Mouse (Mus musculus): Measurements from ENCODE around the gene Olfr1428. TPM values are rescaled to one million over a fixed set of nuclear protein-coding genes. Genes with fewer than 3 reads are reported as not detected.

The Olfr1428 gene
- not detected in 2 replicates for polyA plus RNA-seq (2015; fragmentation: Nextera tagmentation; extraction: Ambion mirVana)

- Histone ChIP-seq H3K4me1 (replicated peaks; ENCODE audit: control insufficient read depth, insufficient read depth, low read length) (no peaks in the 10 kb centered on the region), H3K9me3 (ENCODE audit: control insufficient read depth, low read length) (no peaks in the 10 kb centered on the region), H3K36me3 (ENCODE audit: control insufficient read depth, insufficient read depth) (no peaks in the 10 kb centered on the region), H3K4me2 (ENCODE audit: low read length) (no peak within 1 kb of the TSS), H3K27ac (ENCODE audit: low read length) (no peak within 1 kb of the TSS), H3K9ac (replicated peaks; ENCODE audit: low read depth, low read length) (no peak within 1 kb of the TSS), H3K27me3 (replicated peaks; ENCODE audit: control insufficient read depth, insufficient read depth, low read length) (no peaks in the 10 kb centered on the region), H3K4me3 (replicated peaks; ENCODE audit: low read length) (no peak within 1 kb of the TSS)
- 80% methylated on average over 1 of the region's 1 CpGs for WGBS
- no peak for ATAC-seq
Measured at GRCm38 (mm10) chr19:12115797-12116196, at the start of gene Olfr1428. TSS of gene Olfr1428 (minus strand) at chr19:12115897.

GRCm38 (mm10) chr19:12145452-12145851 is 29.8 kb upstream of the Olfr1428 start:
- Histone ChIP-seq H3K4me3 (replicated peaks; ENCODE audit: low read length) (no peak overlapping the region), H3K36me3 (ENCODE audit: control insufficient read depth, insufficient read depth) (no peaks in the 10 kb centered on the region), H3K9ac (replicated peaks; ENCODE audit: low read depth, low read length) (no peak overlapping the region), H3K4me2 (ENCODE audit: low read length) (no peak overlapping the region), H3K27me3 (replicated peaks; ENCODE audit: control insufficient read depth, insufficient read depth, low read length) (no peaks in the 10 kb centered on the region), H3K9me3 (ENCODE audit: control insufficient read depth, low read length) (no peaks in the 10 kb centered on the region), H3K4me1 (replicated peaks; ENCODE audit: control insufficient read depth, insufficient read depth, low read length) (0 out of 2 replicates have a peak, but pooled peaks cover 2% of the 10 kb centered on the region), H3K27ac (ENCODE audit: low read length) (no peak overlapping the region)
- WGBS, result 85% methylated on average over 3 of the region's 3 CpGs
- 0 out of 2 replicates have a peak, but pooled peaks have one; percentile 49 for ATAC-seq

DNA sequence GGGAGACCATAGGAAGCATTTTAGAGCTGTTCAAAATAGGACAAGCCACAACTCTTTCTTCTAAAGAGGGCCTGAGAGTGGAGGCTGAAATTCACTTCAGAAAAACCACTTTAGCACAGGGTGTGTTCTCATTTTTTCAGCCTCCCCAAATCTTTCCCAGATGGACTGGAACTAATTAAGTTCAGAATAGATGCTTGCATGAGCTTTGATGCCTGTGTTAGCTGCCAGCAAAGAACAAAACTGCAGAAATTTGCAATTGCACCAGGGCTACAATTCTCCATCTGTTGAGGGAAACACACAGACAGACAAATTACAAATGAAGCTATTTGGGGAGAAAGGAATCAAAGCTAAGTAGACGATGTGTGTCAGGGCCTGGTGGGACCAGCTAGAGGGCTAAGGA is 27.7 kb upstream of the Olfr1428 start:
- no peak overlapping the region for H3K9ac ChIP-seq (replicated peaks; ENCODE audit: low read depth, low read length)
- H3K27me3 ChIP-seq (replicated peaks; ENCODE audit: control insufficient read depth, insufficient read depth, low read length), result no peaks in the 10 kb centered on the region
- no peaks in the 10 kb centered on the region for H3K9me3 ChIP-seq (ENCODE audit: control insufficient read depth, low read length)
- no peak overlapping the region for H3K4me3 ChIP-seq (replicated peaks; ENCODE audit: low read length)
- H3K4me2 ChIP-seq (ENCODE audit: low read length), result no peak overlapping the region
- ATAC-seq, result peak; percentile 78
- no peaks in the 10 kb centered on the region for H3K36me3 ChIP-seq (ENCODE audit: control insufficient read depth, insufficient read depth)
- peak overlapping the region; percentile 39; the same call in 1 of the 2 replicates for H3K27ac ChIP-seq (ENCODE audit: low read length)
- 27% methylated on average over 1 of the region's 1 CpGs for WGBS
- 0 out of 2 replicates have a peak, but pooled peaks cover 2% of the 10 kb centered on the region for H3K4me1 ChIP-seq (replicated peaks; ENCODE audit: control insufficient read depth, insufficient read depth, low read length)

DNA sequence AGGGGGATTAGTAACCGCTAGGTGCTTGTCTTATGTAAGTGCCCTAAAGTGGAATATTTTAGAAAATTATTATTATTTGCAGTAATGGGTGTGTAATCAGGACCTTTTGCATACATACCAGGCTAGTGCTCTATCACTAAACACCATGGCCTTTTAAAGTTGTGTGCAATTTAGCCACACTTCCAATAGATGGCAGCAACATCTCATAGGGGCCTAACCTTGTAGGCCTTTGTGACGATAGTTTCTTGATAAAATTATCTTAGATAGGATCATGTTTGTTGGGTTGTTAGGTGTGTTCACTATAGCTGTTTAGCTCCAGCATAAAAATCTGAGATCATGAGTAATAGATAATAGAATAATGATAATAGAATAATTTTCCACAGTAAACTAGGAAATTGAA is 18.6 kb upstream of the Olfr1428 start:
- peak; percentile 50; the same call in 1 of the 2 replicates for ATAC-seq

GRCm38 (mm10) chr19:12123103-12123502 is 7.4 kb upstream of the Olfr1428 start, which contains the start of gene Olfr76:
TSS of gene Olfr76 (minus strand) at chr19:12123203.
- H3K4me1 ChIP-seq (replicated peaks; ENCODE audit: control insufficient read depth, insufficient read depth, low read length), result no peaks in the 10 kb centered on the region
- no peak within 1 kb of the TSS for H3K4me3 ChIP-seq (replicated peaks; ENCODE audit: low read length)
- H3K36me3 ChIP-seq (ENCODE audit: control insufficient read depth, insufficient read depth), result no peaks in the 10 kb centered on the region
- H3K4me2 ChIP-seq (ENCODE audit: low read length), result no peak within 1 kb of the TSS
- H3K9me3 ChIP-seq (ENCODE audit: control insufficient read depth, low read length), result no peaks in the 10 kb centered on the region
- ATAC-seq, result no peak
- no peak within 1 kb of the TSS for H3K9ac ChIP-seq (replicated peaks; ENCODE audit: low read depth, low read length)
- WGBS, result 77% methylated on average over 3 of the region's 3 CpGs
- H3K27ac ChIP-seq (ENCODE audit: low read length), result no peak within 1 kb of the TSS
- H3K27me3 ChIP-seq (replicated peaks; ENCODE audit: control insufficient read depth, insufficient read depth, low read length), result no peaks in the 10 kb centered on the region

More for the DNA sequence above, 18.6 kb upstream of the Olfr1428 start:
- Histone ChIP-seq H3K9me3 (ENCODE audit: control insufficient read depth, low read length) (no peaks in the 10 kb centered on the region), H3K4me1 (replicated peaks; ENCODE audit: control insufficient read depth, insufficient read depth, low read length) (no peaks in the 10 kb centered on the region), H3K9ac (replicated peaks; ENCODE audit: low read depth, low read length) (no peak overlapping the region), H3K4me3 (replicated peaks; ENCODE audit: low read length) (no peak overlapping the region), H3K4me2 (ENCODE audit: low read length) (no peak overlapping the region), H3K27ac (ENCODE audit: low read length) (no peak overlapping the region), H3K27me3 (replicated peaks; ENCODE audit: control insufficient read depth, insufficient read depth, low read length) (no peaks in the 10 kb centered on the region), H3K36me3 (ENCODE audit: control insufficient read depth, insufficient read depth) (no peaks in the 10 kb centered on the region)
- WGBS, result 30% methylated on average over 2 of the region's 2 CpGs

- Histone ChIP-seq H3K36me3 (ENCODE audit: control insufficient read depth, insufficient read depth) (no peaks in the 10 kb centered on the region), H3K27ac (ENCODE audit: low read length) (no peak overlapping the region), H3K4me2 (ENCODE audit: low read length) (no peak overlapping the region), H3K9ac (replicated peaks; ENCODE audit: low read depth, low read length) (no peak overlapping the region), H3K4me1 (replicated peaks; ENCODE audit: control insufficient read depth, insufficient read depth, low read length) (no peaks in the 10 kb centered on the region), H3K9me3 (ENCODE audit: control insufficient read depth, low read length) (no peaks in the 10 kb centered on the region), H3K27me3 (replicated peaks; ENCODE audit: control insufficient read depth, insufficient read depth, low read length) (no peaks in the 10 kb centered on the region), H3K4me3 (replicated peaks; ENCODE audit: low read length) (no peak overlapping the region)
- no peak for ATAC-seq
- WGBS, result 93% methylated on average over 3 of the region's 3 CpGs
Measured at GRCm38 (mm10) chr19:12116464-12116863, 767 bp upstream of the Olfr1428 start.

DNA sequence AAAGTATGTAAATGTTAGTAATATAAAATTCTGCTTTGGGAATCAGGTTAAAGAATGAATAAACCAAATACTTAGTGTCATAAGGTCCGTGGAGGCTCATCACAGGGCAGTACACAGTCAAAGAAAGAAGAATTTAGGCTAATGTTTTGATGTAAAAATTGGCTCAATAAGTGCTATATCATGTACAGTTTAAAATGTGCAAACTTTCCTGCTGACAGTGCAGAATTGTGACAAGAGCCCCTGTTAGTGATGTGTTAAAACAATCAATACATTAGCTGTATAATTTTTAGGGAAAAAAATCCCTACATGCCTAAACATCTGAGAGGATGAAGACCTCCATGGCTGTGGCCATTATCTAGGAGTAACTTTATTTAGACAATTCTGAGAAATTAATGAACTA is 1.9 kb downstream of the Olfr1428 start:
- Histone ChIP-seq H3K9ac (replicated peaks; ENCODE audit: low read depth, low read length) (no peak overlapping the region), H3K4me3 (replicated peaks; ENCODE audit: low read length) (no peak overlapping the region), H3K4me1 (replicated peaks; ENCODE audit: control insufficient read depth, insufficient read depth, low read length) (no peaks in the 10 kb centered on the region), H3K27me3 (replicated peaks; ENCODE audit: control insufficient read depth, insufficient read depth, low read length) (no peaks in the 10 kb centered on the region), H3K9me3 (ENCODE audit: control insufficient read depth, low read length) (no peaks in the 10 kb centered on the region), H3K27ac (ENCODE audit: low read length) (no peak overlapping the region), H3K36me3 (ENCODE audit: control insufficient read depth, insufficient read depth) (no peaks in the 10 kb centered on the region), H3K4me2 (ENCODE audit: low read length) (no peak overlapping the region)
- ATAC-seq, result no peak
- 79% methylated on average over 1 of the region's 1 CpGs for WGBS

GRCm38 (mm10) chr19:12104541-12104940 is 11.2 kb downstream of the Olfr1428 start:
- Histone ChIP-seq H3K4me3 (replicated peaks; ENCODE audit: low read length) (no peak overlapping the region), H3K4me1 (replicated peaks; ENCODE audit: control insufficient read depth, insufficient read depth, low read length) (no peaks in the 10 kb centered on the region), H3K36me3 (ENCODE audit: control insufficient read depth, insufficient read depth) (no peaks in the 10 kb centered on the region), H3K4me2 (ENCODE audit: low read length) (no peak overlapping the region), H3K27me3 (replicated peaks; ENCODE audit: control insufficient read depth, insufficient read depth, low read length) (no peaks in the 10 kb centered on the region), H3K27ac (ENCODE audit: low read length) (no peak overlapping the region), H3K9ac (replicated peaks; ENCODE audit: low read depth, low read length) (no peak overlapping the region), H3K9me3 (ENCODE audit: control insufficient read depth, low read length) (no peaks in the 10 kb centered on the region)
- ATAC-seq, result no peak
- 64% methylated on average over 1 of the region's 1 CpGs for WGBS

DNA sequence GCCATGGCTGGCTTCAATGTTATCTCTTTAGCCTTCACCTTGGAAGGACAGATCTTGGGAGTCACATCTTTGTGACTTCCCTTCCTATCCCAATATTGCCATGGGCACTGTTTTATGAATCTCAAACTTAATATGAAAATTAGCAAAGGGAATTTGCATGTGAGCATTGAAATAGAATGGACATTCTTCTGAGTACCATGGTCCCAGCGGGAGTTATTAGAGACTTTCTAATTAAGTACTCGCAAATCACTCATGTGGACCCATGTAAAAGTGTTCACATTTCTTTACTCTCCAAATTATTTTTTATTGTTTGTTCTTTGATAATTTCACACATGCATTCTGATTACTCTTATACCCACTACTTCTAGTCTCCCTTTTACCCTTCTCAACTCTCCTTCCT is 12.5 kb downstream of the Olfr1428 start, which contains the start of gene Olfr1427:
Olfr1427 (minus strand) TSS at position 101 of the 400 bp plus-strand sequence.
- no peaks in the 10 kb centered on the region for H3K27me3 ChIP-seq (replicated peaks; ENCODE audit: control insufficient read depth, insufficient read depth, low read length)
- H3K9ac ChIP-seq (replicated peaks; ENCODE audit: low read depth, low read length), result no peak within 1 kb of the TSS
- WGBS, result 93% methylated on average over 2 of the region's 2 CpGs
- ATAC-seq, result no peak
- no peaks in the 10 kb centered on the region for H3K36me3 ChIP-seq (ENCODE audit: control insufficient read depth, insufficient read depth)
- no peak within 1 kb of the TSS for H3K27ac ChIP-seq (ENCODE audit: low read length)
- no peak within 1 kb of the TSS for H3K4me3 ChIP-seq (replicated peaks; ENCODE audit: low read length)
- H3K4me1 ChIP-seq (replicated peaks; ENCODE audit: control insufficient read depth, insufficient read depth, low read length), result no peaks in the 10 kb centered on the region
- no peaks in the 10 kb centered on the region for H3K9me3 ChIP-seq (ENCODE audit: control insufficient read depth, low read length)
- no peak within 1 kb of the TSS for H3K4me2 ChIP-seq (ENCODE audit: low read length)

GRCm38 (mm10) chr19:12091913-12092312 is 23.8 kb downstream of the Olfr1428 start, which contains the start of gene Olfr1426:
TSS of gene Olfr1426 (minus strand) at chr19:12092013.
- H3K36me3 ChIP-seq (ENCODE audit: control insufficient read depth, insufficient read depth), result no peaks in the 10 kb centered on the region
- no peaks in the 10 kb centered on the region for H3K9me3 ChIP-seq (ENCODE audit: control insufficient read depth, low read length)
- no peak for ATAC-seq
- H3K4me3 ChIP-seq (replicated peaks; ENCODE audit: low read length), result no peak within 1 kb of the TSS
- H3K27ac ChIP-seq (ENCODE audit: low read length), result no peak within 1 kb of the TSS
- no peaks in the 10 kb centered on the region for H3K27me3 ChIP-seq (replicated peaks; ENCODE audit: control insufficient read depth, insufficient read depth, low read length)
- 77% methylated on average over 1 of the region's 1 CpGs for WGBS
- H3K9ac ChIP-seq (replicated peaks; ENCODE audit: low read depth, low read length), result no peak within 1 kb of the TSS
- no peaks in the 10 kb centered on the region for H3K4me1 ChIP-seq (replicated peaks; ENCODE audit: control insufficient read depth, insufficient read depth, low read length)
- H3K4me2 ChIP-seq (ENCODE audit: low read length), result no peak within 1 kb of the TSS
